Mouse (Mus musculus): ENCODE results near the gene Dusp2. TPM values are rescaled to one million over a fixed set of nuclear protein-coding genes. Genes with fewer than 3 reads are reported as not detected.

Gene Dusp2
- polyA plus RNA-seq, 1 experiment from 2014 or later: 4.8 TPM

DNA sequence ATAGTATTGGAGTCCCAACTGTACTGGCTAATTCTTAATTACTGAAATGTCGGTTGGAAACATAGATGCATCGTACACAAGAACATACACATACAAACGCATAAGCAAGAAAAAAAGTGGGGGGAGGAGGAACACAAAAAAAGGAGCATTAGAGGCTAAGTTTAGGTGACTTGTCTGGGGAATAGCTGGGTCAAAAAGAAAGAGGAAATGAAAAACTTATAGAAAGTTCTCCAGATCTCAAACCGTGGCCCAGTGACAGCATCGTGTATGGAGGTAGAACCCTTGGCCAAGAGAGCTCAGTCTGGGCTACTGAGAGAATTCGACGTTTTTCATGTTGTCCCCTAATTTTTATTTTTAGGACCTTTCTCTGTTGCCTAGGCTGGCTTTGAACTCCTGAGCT is 25.3 kb upstream of the Dusp2 start:
- no peak for ATAC-seq (ENCODE audit: low FRiP score)
- Histone ChIP-seq H3K36me3 (replicated peaks) (no peaks in the 10 kb centered on the region), H3K4me3 (replicated peaks) (no peak overlapping the region), H3K27ac (no peak overlapping the region), H3K9ac (no peak overlapping the region), H3K9me3 (no peaks in the 10 kb centered on the region), H3K4me2 (no peak overlapping the region), H3K4me1 (no peaks in the 10 kb centered on the region), H3K27me3 (no peaks in the 10 kb centered on the region)
- 91% methylated on average over 7 of the region's 7 CpGs for WGBS

DNA sequence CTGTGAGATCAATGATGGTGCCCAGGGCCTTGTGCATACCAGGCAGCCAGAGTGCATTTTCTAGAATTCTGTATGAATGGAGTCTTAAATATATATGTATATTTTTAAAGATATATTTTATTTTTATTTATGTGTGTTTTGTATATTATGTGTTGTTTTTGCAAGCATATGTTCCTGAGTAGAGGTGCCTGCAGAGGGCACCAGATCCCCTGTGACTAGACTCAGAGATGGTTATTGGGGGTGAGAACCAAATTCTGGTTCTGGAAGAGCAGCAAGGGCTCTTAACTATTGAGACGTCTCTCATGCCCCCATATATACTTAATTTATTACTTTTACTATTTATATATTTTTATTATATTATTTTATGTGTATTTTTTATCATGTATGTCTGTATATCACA is 24.8 kb upstream of the Dusp2 start:
- H3K9ac ChIP-seq: no peak overlapping the region
- H3K4me1 ChIP-seq: no peaks in the 10 kb centered on the region
- H3K4me2 ChIP-seq: no peak overlapping the region
- no peaks in the 10 kb centered on the region for H3K9me3 ChIP-seq
- ATAC-seq (ENCODE audit: low FRiP score): no peak
- 78% methylated on average over 1 of the region's 1 CpGs for WGBS
- H3K27ac ChIP-seq: no peak overlapping the region
- no peak overlapping the region for H3K4me3 ChIP-seq (replicated peaks)
- H3K27me3 ChIP-seq: no peaks in the 10 kb centered on the region
- no peaks in the 10 kb centered on the region for H3K36me3 ChIP-seq (replicated peaks)

DNA sequence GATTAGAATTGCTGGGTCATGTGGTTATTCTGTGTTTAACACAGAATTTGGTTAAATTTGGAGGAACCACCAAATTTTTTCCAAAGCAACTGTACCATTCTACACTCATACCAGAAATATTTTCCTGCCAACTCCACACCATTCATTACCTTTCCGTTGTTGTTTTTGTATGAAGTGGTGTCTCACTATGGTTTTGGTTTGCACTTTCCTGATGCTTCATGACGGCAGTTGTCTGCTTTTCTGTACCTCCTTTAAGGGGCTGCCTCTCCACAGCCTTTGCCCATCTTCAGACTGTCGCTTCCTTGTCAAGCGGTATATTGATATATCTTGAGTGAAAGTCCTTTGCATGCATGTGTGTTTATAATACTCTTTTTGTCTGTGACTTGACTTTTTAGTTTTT is 23.2 kb upstream of the Dusp2 start:
- WGBS: 95% methylated on average over 4 of the region's 4 CpGs
- ATAC-seq (ENCODE audit: low FRiP score): no peak
- Histone ChIP-seq H3K9ac (no peak overlapping the region), H3K27me3 (no peaks in the 10 kb centered on the region), H3K4me1 (no peaks in the 10 kb centered on the region), H3K4me3 (replicated peaks) (no peak overlapping the region), H3K4me2 (no peak overlapping the region), H3K9me3 (no peaks in the 10 kb centered on the region), H3K27ac (no peak overlapping the region), H3K36me3 (replicated peaks) (no peaks in the 10 kb centered on the region)

DNA sequence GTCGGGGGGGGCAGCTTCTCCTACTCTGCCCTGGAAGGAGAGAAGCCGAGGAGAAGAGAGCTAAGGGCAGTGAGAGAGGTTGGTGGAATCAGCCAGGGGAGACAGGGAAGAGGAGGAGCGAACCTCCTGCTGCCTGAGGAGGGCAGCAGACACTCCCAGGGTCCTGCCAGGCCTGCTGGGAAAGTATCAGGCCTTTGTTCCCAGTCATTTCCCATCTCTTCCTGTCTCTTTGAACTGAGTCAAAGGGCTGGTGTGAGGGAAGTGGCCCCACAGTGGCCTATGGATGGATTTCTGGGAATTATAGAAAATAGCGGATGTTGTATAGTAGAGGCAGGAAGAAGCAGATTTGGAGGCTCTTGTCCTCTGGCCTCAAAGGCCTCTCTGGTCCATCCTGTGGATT is 22.1 kb upstream of the Dusp2 start:
- H3K9me3 ChIP-seq: no peaks in the 10 kb centered on the region
- no peak overlapping the region for H3K4me2 ChIP-seq
- no peak overlapping the region for H3K9ac ChIP-seq
- H3K27me3 ChIP-seq: no peaks in the 10 kb centered on the region
- no peak for ATAC-seq (ENCODE audit: low FRiP score)
- 55% methylated on average over 4 of the region's 4 CpGs for WGBS
- H3K4me1 ChIP-seq: no peaks in the 10 kb centered on the region
- no peaks in the 10 kb centered on the region for H3K36me3 ChIP-seq (replicated peaks)
- H3K27ac ChIP-seq: no peak overlapping the region
- H3K4me3 ChIP-seq (replicated peaks): no peak overlapping the region

DNA sequence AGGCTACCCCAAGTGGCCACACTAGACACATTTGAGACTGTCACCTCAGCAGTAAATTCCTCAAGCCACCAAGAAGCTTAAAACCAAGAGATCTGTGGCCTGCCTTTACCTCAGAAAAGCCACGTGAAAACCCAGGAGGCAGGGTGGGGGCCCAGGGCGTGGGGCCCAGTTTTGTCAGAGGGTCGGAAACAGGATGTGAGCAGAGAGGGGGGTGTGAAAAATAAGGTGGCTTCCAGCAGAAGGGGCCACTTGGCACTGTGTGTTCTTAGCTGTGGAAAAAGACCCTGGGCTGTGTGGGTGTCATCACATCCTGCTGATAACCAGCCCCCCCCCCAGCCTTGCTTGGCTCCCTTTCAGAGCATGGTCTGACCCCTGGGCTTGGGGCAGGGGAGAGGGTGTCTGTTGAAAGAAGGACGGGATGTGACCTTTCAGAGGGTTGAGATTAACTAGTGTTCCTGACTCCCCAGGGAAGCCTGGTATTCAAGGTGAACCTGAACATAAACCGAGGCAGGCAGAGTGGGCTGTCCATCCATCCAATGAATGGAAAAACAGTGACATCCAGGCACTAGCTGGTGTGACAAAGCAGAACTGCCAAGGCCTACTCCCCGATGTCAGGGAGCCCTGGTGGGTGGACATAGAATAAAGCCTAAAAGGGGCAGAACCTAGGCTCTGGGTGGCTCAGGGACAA is 21.3 kb upstream of the Dusp2 start:
- no peaks in the 10 kb centered on the region; the same call in 1 of the 2 replicates for H3K27me3 ChIP-seq
- H3K9ac ChIP-seq: no peak overlapping the region
- no peak overlapping the region for H3K4me2 ChIP-seq
- 84% methylated on average over 6 of the region's 6 CpGs for WGBS
- no peaks in the 10 kb centered on the region for H3K9me3 ChIP-seq
- H3K4me3 ChIP-seq (replicated peaks): no peak overlapping the region
- H3K4me1 ChIP-seq: no peaks in the 10 kb centered on the region
- no peaks in the 10 kb centered on the region for H3K36me3 ChIP-seq (replicated peaks)
- H3K27ac ChIP-seq: no peak overlapping the region
- ATAC-seq (ENCODE audit: low FRiP score): no peak

DNA sequence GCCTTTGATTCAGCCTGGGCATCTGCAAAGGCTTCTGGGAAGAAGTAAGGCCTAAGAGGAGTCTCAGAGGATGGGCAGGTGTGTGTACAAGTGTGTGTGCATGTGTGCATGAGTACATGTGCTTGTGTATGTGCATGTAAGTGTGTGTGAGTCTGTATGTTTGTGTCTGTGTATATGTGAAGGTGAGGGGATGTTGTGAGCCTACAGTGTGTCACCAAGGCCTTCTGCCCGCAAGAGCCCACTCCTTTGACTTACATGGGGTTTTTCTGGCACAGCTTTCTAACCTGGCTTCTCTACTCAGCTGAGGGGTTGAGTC is 20.8 kb upstream of the Dusp2 start:
- Histone ChIP-seq H3K27me3 (no peaks in the 10 kb centered on the region; the same call in 1 of the 2 replicates), H3K4me1 (no peaks in the 10 kb centered on the region), H3K4me2 (no peak overlapping the region), H3K9ac (no peak overlapping the region), H3K27ac (no peak overlapping the region), H3K9me3 (no peaks in the 10 kb centered on the region), H3K36me3 (replicated peaks) (no peaks in the 10 kb centered on the region), H3K4me3 (replicated peaks) (no peak overlapping the region)
- 93% methylated on average over 1 of the region's 1 CpGs for WGBS
- ATAC-seq (ENCODE audit: low FRiP score): no peak

DNA sequence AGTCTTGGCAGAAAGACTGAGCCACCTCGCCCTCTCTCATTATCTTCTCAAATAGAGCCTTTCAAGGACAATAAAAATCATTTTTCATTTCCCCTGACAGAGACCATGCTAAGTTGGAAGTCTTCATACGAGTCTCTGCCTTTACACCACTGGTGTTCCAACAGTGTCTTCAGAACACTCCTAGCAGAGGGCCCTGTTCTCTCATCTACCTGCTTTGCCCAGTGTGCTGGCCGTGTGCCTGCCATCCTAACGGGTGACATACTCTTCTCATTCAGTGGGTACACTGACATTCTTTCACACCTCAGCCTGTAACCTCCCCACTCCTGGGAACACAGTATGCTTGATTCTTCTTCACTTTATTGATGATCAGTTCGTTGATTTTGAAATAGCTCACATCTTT is 19.5 kb upstream of the Dusp2 start:
- H3K4me3 ChIP-seq (replicated peaks): no peak overlapping the region
- ATAC-seq (ENCODE audit: low FRiP score): no peak
- WGBS: 81% methylated on average over 5 of the region's 5 CpGs
- H3K4me2 ChIP-seq: no peak overlapping the region
- no peak overlapping the region for H3K9ac ChIP-seq
- H3K27me3 ChIP-seq: no peaks in the 10 kb centered on the region; the same call in 1 of the 2 replicates
- no peaks in the 10 kb centered on the region for H3K4me1 ChIP-seq
- H3K36me3 ChIP-seq (replicated peaks): no peaks in the 10 kb centered on the region
- H3K27ac ChIP-seq: no peak overlapping the region
- H3K9me3 ChIP-seq: no peaks in the 10 kb centered on the region

DNA sequence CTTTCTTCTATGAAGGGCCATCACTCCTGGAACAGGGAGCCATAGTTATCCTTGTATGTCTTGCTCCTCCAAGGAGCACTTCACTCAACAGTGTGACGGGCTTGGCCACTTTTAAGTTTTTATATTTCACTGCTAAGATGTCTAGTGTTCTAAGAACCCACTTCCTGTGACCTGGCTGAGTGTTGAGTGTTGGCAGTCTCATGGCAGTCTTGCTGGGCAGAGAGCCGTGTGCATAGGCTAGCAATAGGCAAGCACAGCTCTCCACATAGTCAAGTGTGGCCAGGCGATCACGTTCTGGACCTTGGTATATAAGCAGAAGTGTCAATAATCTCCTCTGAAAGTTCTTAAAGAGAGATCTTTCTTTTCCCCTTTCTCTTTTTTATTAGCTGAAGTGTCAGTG is 17.8 kb upstream of the Dusp2 start:
- no peak for ATAC-seq (ENCODE audit: low FRiP score)
- Histone ChIP-seq H3K9ac (no peak overlapping the region), H3K36me3 (replicated peaks) (no peaks in the 10 kb centered on the region), H3K4me2 (no peak overlapping the region), H3K4me3 (replicated peaks) (no peak overlapping the region), H3K27me3 (no peaks in the 10 kb centered on the region; the same call in 1 of the 2 replicates), H3K27ac (no peak overlapping the region), H3K4me1 (no peaks in the 10 kb centered on the region), H3K9me3 (no peaks in the 10 kb centered on the region)
- 86% methylated on average over 4 of the region's 4 CpGs for WGBS

DNA sequence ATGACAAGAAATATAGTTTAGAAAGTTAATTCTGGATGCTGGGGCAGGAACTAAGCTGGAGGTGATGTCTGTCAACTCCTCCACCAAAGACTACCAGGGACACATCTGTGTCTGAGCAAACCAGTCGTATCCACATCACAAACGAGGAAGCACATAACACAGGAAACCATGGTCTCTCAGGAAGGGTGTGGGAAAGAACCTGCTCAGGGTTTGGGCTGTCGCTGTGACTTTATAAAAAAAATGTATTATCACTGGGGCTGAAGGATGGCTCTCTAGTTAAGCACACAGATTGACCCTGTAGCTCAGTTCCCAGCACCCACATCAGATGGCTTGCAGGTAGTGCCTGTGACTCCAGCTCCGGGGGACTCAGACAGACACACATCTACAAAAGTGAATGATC is 16.9 kb upstream of the Dusp2 start:
- H3K27ac ChIP-seq: no peak overlapping the region
- WGBS: 78% methylated on average over 4 of the region's 4 CpGs
- ATAC-seq (ENCODE audit: low FRiP score): no peak
- H3K36me3 ChIP-seq (replicated peaks): no peaks in the 10 kb centered on the region
- H3K9ac ChIP-seq: no peak overlapping the region
- H3K9me3 ChIP-seq: no peaks in the 10 kb centered on the region
- no peaks in the 10 kb centered on the region; the same call in 1 of the 2 replicates for H3K27me3 ChIP-seq
- H3K4me1 ChIP-seq: no peaks in the 10 kb centered on the region
- no peak overlapping the region for H3K4me3 ChIP-seq (replicated peaks)
- H3K4me2 ChIP-seq: no peak overlapping the region

DNA sequence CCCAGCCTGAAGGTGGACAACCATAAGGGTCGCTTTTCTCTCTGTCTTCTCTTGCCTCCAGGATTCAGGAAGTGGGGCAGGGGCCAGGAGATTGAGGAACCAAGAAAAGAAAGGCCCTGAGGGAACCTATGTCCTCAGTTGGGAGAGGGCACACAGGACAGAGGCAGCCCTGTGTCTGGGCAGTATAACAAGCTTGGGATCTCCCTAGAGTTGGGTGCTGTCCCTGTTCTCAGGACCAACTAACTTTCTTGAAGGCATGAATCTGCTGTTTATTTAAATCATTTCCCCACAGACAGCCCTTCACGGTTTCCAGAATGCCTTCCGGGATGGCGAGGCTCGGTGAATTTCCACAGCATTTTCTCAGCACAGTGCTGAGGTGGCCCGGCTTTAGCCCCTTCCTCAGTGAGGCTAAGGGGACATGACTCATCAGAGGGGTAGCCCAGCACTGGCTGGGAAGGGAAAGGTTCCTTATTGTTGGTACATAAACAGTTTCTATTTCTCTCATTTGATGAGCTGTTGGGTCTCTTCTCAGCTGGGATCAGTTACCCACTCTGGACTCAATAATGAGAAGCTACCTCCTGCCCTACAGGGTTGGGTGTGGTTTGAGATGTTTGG is 13.2 kb upstream of the Dusp2 start:
- no peak overlapping the region for H3K4me3 ChIP-seq (replicated peaks)
- no peaks in the 10 kb centered on the region for H3K4me1 ChIP-seq
- H3K4me2 ChIP-seq: no peak overlapping the region
- no peaks in the 10 kb centered on the region for H3K9me3 ChIP-seq
- H3K9ac ChIP-seq: no peak overlapping the region
- H3K36me3 ChIP-seq (replicated peaks): no peaks in the 10 kb centered on the region
- H3K27ac ChIP-seq: no peak overlapping the region
- no peaks in the 10 kb centered on the region; the same call in 1 of the 2 replicates for H3K27me3 ChIP-seq
- ATAC-seq (ENCODE audit: low FRiP score): no peak
- WGBS: 82% methylated on average over 6 of the region's 6 CpGs

DNA sequence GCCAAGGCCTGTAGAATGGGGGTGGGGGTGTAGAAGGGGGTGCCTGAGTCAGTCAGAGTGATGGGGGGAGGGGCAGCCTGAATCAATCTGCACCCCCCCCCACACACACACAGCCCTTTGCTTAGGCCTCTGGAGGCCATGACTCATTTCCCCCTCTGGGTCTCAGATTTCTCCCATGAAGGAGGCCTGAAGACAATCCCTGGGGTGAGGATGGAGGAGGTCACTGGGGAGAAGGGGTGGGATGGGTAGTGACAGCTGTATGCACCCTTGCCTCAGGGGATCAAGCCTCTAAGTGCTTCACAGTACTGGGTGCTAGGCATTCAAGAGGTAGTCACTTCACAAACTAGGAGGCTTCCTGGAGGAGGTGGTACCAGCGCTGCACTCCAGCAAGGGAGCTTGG is 12.3 kb upstream of the Dusp2 start:
- no peak overlapping the region for H3K9ac ChIP-seq
- no peaks in the 10 kb centered on the region for H3K4me1 ChIP-seq
- H3K36me3 ChIP-seq (replicated peaks): no peaks in the 10 kb centered on the region
- H3K27ac ChIP-seq: no peak overlapping the region
- WGBS: 95% methylated on average over 1 of the region's 1 CpGs
- H3K9me3 ChIP-seq: no peaks in the 10 kb centered on the region
- no peak overlapping the region for H3K4me3 ChIP-seq (replicated peaks)
- H3K27me3 ChIP-seq: peaks cover under 1% of the 10 kb centered on the region; the same call in 1 of the 2 replicates
- ATAC-seq (ENCODE audit: low FRiP score): no peak
- H3K4me2 ChIP-seq: no peak overlapping the region

DNA sequence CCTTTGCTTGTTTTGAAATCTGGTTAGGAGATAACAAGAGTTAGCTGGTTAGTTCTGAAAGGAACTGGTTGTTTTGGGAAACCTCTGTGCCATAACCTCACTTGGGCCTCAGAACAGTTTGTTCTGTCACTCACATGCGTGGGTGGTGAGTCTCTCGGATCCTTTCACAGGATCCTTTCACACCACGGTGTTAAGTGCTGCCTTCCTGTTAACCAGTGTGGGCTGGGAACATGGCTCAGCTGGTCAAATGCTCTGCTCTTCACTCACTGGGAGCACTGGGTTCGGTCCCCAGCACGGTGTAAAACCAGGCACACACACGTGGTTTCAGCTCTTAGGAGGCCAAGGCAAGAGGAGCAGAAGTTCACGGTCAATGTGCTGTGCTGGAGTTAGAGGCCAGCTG is 11.5 kb upstream of the Dusp2 start:
- Histone ChIP-seq H3K9ac (no peak overlapping the region), H3K9me3 (no peaks in the 10 kb centered on the region), H3K4me2 (no peak overlapping the region), H3K36me3 (replicated peaks) (no peaks in the 10 kb centered on the region), H3K27me3 (peaks cover 4% of the 10 kb centered on the region; the same call in 1 of the 2 replicates), H3K4me3 (replicated peaks) (no peak overlapping the region), H3K4me1 (no peaks in the 10 kb centered on the region), H3K27ac (no peak overlapping the region)
- 80% methylated on average over 7 of the region's 7 CpGs for WGBS
- ATAC-seq (ENCODE audit: low FRiP score): no peak

All from forebrain, embryonic 12.5 days (tissue).